Mouse (Mus musculus): ENCODE results near the gene Rab6b. TPM values are rescaled to one million over a fixed set of nuclear protein-coding genes. Genes with fewer than 3 reads are reported as not detected.

The Rab6b gene
- polyA plus RNA-seq (2012; rRNA removed): 0.12 and 0.16 TPM in 2 replicates

GRCm38 (mm10) chr9:103111621-103112470 is at the start of gene Rab6b:
TSS of gene Rab6b (plus strand) at chr9:103111787.

GRCm38 (mm10) chr9:103201561-103202260 is 90.1 kb downstream of the Rab6b start, which contains the start of gene Srprb:
TSS of gene Srprb (minus strand) at chr9:103202137.

GRCm38 (mm10) chr9:103230151-103230951 is 118.8 kb downstream of the Rab6b start, which contains the start of the genes Gm20425 and Trf:
TSS of gene Gm20425 (minus strand) at chr9:103230307.
TSS of gene Trf (minus strand) at chr9:103230444.

Other genes with a start within 250 kb of the Rab6b start
- 1.5 and 1.9 TPM in 2 replicates for gene Slco2a1, start 123.1 kb upstream of the Rab6b start, polyA plus RNA-seq (2012; rRNA removed)
- gene Srprb, start 90.3 kb downstream of the Rab6b start, polyA plus RNA-seq (2012; rRNA removed): 15.6 and 16.1 TPM in 2 replicates
- 0.09 and 0.35 TPM in 2 replicates for gene Gm20425, start 118.5 kb downstream of the Rab6b start, polyA plus RNA-seq (2012; rRNA removed)
- gene Trf, start 118.7 kb downstream of the Rab6b start, polyA plus RNA-seq (2012; rRNA removed): 2,120 and 2,385 TPM in 2 replicates
- 36.7 and 46.6 TPM in 2 replicates for gene 1300017J02Rik, start 193.3 kb downstream of the Rab6b start, polyA plus RNA-seq (2012; rRNA removed)
- gene Topbp1, start 193.4 kb downstream of the Rab6b start, polyA plus RNA-seq (2012; rRNA removed): 44.9 and 50.7 TPM in 2 replicates

Measured in liver, embryonic 14 days (tissue).